Mouse (Mus musculus) G1E (cell line): ENCODE results near the gene Vps50.

ENCODE experiments used
- CTCF ChIP-seq: IDR thresholded peaks from 2 replicates; pipeline ENCODE4 v1.5.1; 2012; ENCODE audit warnings: low read depth, low read length, inconsistent platforms, mixed read lengths
- POLR2AphosphoS5 ChIP-seq: IDR thresholded peaks from 2 replicates; pipeline ENCODE4 v1.6.1; 2012; ENCODE audit warnings: low read depth, low read length, inconsistent platforms; ENCODE audit not compliant: insufficient replicate concordance

- TF ChIP-seq CTCF = no peak
- no peak for TF ChIP-seq POLR2AphosphoS5
Observed at GRCm38 (mm10) chr6:3528198-3528597, 30.0 kb downstream of the Vps50 start.
